Mouse (Mus musculus) midbrain, embryonic 16.5 days (tissue): Measurements from ENCODE around the gene Syn3. TPM values are rescaled to one million over a fixed set of nuclear protein-coding genes. Genes with fewer than 3 reads are reported as not detected.

Experiments
- ATAC-seq: fragments of 200-750 bp; cut with Nextera tagmentation; 2 replicates; pipeline ENCODE4 v1.8.0; 2017; ENCODE audit warnings: moderate TSS enrichment
- H3K27ac ChIP-seq: fragments of 300-500 bp; sonication (generic); 2 replicates; pipeline ENCODE4 v1.5.1; 2014; ENCODE audit warnings: mild to moderate bottlenecking, low read length, mixed read lengths
- H3K27me3 ChIP-seq: fragments of 300-500 bp; sonication (generic); 2 replicates; pipeline ENCODE4 v1.6.1; 2014; ENCODE audit warnings: low read depth, low read length, mixed read lengths; ENCODE audit not compliant: control insufficient read depth, insufficient read depth
- H3K36me3 ChIP-seq: fragments of 300-500 bp; sonication (generic); 2 replicates; pipeline ENCODE4 v1.6.1; 2014; ENCODE audit warnings: mild to moderate bottlenecking, low read length, moderate library complexity, mixed read lengths; ENCODE audit not compliant: control insufficient read depth, insufficient read depth
- H3K4me1 ChIP-seq: fragments of 300-500 bp; sonication (generic); 2 replicates; pipeline ENCODE4 v1.6.1; 2014; ENCODE audit warnings: mild to moderate bottlenecking, low read length, mixed read lengths; ENCODE audit not compliant: control insufficient read depth, insufficient read depth
- H3K4me2 ChIP-seq: fragments of 300-500 bp; sonication (generic); 2 replicates; pipeline ENCODE4 v1.6.1; 2014; ENCODE audit warnings: mild to moderate bottlenecking, low read length, mixed read lengths
- H3K4me3 ChIP-seq: fragments of 300-500 bp; sonication (generic); 2 replicates; pipeline ENCODE4 v1.5.1; 2014; ENCODE audit warnings: low read depth, mild to moderate bottlenecking, low read length, moderate library complexity, mixed read lengths
- H3K9ac ChIP-seq: fragments of 300-500 bp; sonication (generic); 2 replicates; pipeline ENCODE4 v1.6.1; 2014; ENCODE audit warnings: low read depth, low read length, mixed read lengths
- H3K9me3 ChIP-seq: fragments of 300-500 bp; sonication (generic); replicated peaks from 2 replicates; pipeline ENCODE4 v1.6.1; 2014; ENCODE audit warnings: mild to moderate bottlenecking, low read length, mixed read lengths; ENCODE audit not compliant: control insufficient read depth, poor library complexity, severe bottlenecking
- WGBS: fragments of 180-500 bp; shearing (Covaris S2); extraction: QIAGEN DNeasy Blood & Tissue Kit; methylation state at CpG from one replicate; pipeline ENCODE4 v1.1.7; 2014; 5-methylcytosine and 5-hydroxymethylcytosine counted together
- polyA plus RNA-seq: library from polyadenylated mRNA; unstranded; fragments of >200 nt; fragmentation: Nextera tagmentation; extraction: Ambion mirVana; gene quantifications from 2 replicates; pipeline ENCODE4 v1.2.1, GENCODE M21; 2015

Gene Syn3
- polyA plus RNA-seq, 1 experiment from 2014 or later = 34.0 TPM

DNA sequence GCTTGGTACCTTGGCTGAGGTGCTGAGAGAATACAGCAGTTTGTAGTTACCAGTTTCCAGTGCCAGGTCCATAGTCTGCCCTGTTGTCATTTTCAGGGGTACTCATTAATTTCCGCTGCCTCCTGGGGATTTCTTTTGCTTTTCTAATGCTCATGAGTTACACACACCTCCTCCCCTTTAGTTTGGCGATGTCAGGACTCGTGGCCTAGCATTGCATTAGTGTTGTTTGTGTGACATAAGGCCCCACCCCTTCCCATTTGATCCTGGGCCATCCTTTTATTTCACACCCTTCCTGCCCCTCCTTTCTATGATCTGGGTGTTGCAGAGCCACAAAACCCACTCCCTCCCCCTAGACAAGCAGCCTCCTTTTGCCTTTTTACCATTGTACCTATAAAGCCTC lies 334.6 kb downstream of the Syn3 start:
- H3K9ac ChIP-seq = no peak overlapping the region
- H3K4me3 ChIP-seq = no peak overlapping the region
- H3K27me3 ChIP-seq = no peaks in the 10 kb centered on the region
- no peak for ATAC-seq
- no peaks in the 10 kb centered on the region for H3K36me3 ChIP-seq
- H3K4me1 ChIP-seq = peaks cover 2% of the 10 kb centered on the region; the same call in 1 of the 2 replicates
- H3K9me3 ChIP-seq = no peaks in the 10 kb centered on the region
- no peak overlapping the region for H3K4me2 ChIP-seq
- 48% methylated on average over 3 of the region's 3 CpGs for WGBS
- no peak overlapping the region for H3K27ac ChIP-seq

DNA sequence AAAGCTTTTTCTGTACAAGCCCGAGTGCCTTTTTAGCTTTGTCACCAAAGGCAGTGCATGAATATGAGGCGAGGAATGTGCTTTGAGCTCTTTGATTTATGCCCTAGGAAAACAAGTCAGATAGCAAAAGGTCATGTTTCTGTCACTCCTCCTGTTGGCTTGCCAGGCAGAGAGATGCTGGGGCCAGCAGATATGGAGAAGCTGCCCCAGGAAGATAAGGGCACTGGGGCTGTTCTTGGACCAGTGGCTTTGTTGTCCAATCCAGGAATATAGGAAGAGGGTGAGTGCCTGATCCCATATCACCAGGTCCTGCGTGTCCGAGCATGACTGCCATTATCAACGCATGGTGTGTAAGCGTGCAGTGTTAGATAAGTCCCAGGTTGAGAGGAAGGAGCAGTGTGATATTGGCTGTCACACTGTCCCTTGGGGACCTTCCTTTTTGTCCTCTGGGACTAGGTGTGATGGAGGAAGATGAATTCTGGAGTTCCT lies 336.9 kb downstream of the Syn3 start:
- no peak overlapping the region for H3K9ac ChIP-seq
- no peak overlapping the region for H3K27ac ChIP-seq
- no peak for ATAC-seq
- no peak overlapping the region for H3K4me2 ChIP-seq
- H3K36me3 ChIP-seq = no peaks in the 10 kb centered on the region
- 78% methylated on average over 6 of the region's 6 CpGs for WGBS
- no peak overlapping the region for H3K4me3 ChIP-seq
- no peaks in the 10 kb centered on the region for H3K27me3 ChIP-seq
- H3K4me1 ChIP-seq = peaks cover under 1% of the 10 kb centered on the region; the same call in 1 of the 2 replicates
- H3K9me3 ChIP-seq = no peaks in the 10 kb centered on the region

DNA sequence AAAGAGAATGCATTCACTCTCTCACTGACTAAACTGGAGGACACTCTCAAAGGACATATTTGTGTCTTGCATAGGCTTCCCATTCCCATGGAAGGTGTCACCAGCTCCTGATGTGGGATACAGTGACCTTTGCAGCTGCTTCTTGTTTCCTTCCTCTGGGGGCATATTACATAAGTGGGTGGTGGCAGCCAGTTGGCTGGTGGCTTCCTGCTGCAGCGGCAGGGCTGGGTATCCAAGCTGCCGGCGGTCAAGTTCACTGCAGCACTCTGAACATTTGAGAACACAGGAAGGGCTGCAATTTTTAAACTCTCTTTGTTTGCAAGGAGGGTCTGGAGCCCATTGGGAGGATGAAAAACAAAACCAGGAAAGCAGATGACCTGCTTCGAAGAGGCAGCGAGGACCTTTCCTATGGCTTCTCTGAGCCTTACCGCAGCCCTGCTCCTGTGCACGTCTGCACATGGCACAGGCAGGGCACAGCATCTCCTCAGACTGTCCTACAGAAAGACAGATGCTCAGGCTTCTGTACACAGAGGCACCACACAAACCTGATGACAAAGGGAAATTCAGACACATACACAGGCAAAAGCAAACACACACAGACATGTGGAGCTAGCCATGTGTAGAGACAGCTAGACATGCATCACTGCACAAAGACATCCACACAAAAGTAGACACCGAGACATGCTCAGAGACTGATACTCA lies 340.3 kb downstream of the Syn3 start:
- Histone ChIP-seq H3K4me1 (no peaks in the 10 kb centered on the region), H3K9ac (no peak overlapping the region), H3K9me3 (no peaks in the 10 kb centered on the region), H3K36me3 (no peaks in the 10 kb centered on the region), H3K4me3 (no peak overlapping the region), H3K4me2 (no peak overlapping the region), H3K27ac (no peak overlapping the region), H3K27me3 (no peaks in the 10 kb centered on the region)
- no peak for ATAC-seq
- WGBS = 86% methylated on average over 8 of the region's 8 CpGs

GRCm38 (mm10) chr10:86155344-86155743 lies 343.4 kb downstream of the Syn3 start:
- no peak for ATAC-seq
- 67% methylated on average over 3 of the region's 3 CpGs for WGBS

GRCm38 (mm10) chr10:86153221-86153620 lies 345.5 kb downstream of the Syn3 start:
- Histone ChIP-seq H3K4me3 (no peak overlapping the region), H3K9me3 (no peaks in the 10 kb centered on the region), H3K27ac (no peak overlapping the region), H3K4me2 (no peak overlapping the region), H3K27me3 (no peaks in the 10 kb centered on the region), H3K36me3 (no peaks in the 10 kb centered on the region), H3K9ac (no peak overlapping the region), H3K4me1 (no peaks in the 10 kb centered on the region)
- ATAC-seq = no peak

More at GRCm38 (mm10) chr10:86155344-86155743, 343.4 kb downstream of the Syn3 start:
- no peak overlapping the region for H3K4me3 ChIP-seq
- H3K36me3 ChIP-seq = no peaks in the 10 kb centered on the region
- no peak overlapping the region for H3K27ac ChIP-seq
- H3K4me2 ChIP-seq = no peak overlapping the region
- H3K4me1 ChIP-seq = no peaks in the 10 kb centered on the region
- H3K9ac ChIP-seq = no peak overlapping the region
- H3K9me3 ChIP-seq = no peaks in the 10 kb centered on the region
- no peaks in the 10 kb centered on the region for H3K27me3 ChIP-seq

- Histone ChIP-seq H3K9ac (no peak overlapping the region), H3K36me3 (no peaks in the 10 kb centered on the region), H3K4me3 (no peak overlapping the region), H3K9me3 (no peaks in the 10 kb centered on the region), H3K4me2 (no peak overlapping the region), H3K27ac (no peak overlapping the region), H3K4me1 (no peaks in the 10 kb centered on the region), H3K27me3 (no peaks in the 10 kb centered on the region)
- WGBS = 65% methylated on average over 5 of the region's 5 CpGs
- ATAC-seq = no peak
Observed at GRCm38 (mm10) chr10:86151357-86151756, 347.3 kb downstream of the Syn3 start.

DNA sequence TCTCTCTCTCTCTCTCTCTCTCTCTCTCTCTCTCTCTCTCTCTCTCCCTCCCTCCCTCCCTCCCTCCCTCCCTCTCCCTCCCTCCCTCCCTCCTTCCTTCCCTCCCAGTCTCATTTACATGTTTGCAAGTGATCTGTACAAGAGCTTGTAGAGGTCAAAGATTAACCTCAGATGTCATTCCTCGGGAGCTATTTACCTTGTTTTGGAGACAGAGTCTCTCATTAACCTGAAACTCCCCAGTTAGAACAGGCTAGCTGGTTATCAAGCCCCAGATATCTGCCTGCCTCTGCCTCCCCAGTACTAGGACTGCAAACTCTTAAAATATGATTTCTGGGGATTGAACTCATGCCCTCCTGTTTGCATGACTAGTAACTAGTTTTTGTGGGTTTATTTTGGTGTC lies 348.6 kb downstream of the Syn3 start:
- WGBS = 76% methylated on average over 1 of the region's 1 CpGs
- Histone ChIP-seq H3K4me1 (no peaks in the 10 kb centered on the region), H3K4me3 (no peak overlapping the region), H3K9ac (no peak overlapping the region), H3K9me3 (no peaks in the 10 kb centered on the region), H3K4me2 (no peak overlapping the region), H3K27ac (no peak overlapping the region), H3K36me3 (no peaks in the 10 kb centered on the region), H3K27me3 (no peaks in the 10 kb centered on the region)
- ATAC-seq = no peak

GRCm38 (mm10) chr10:86149029-86149818 lies 349.5 kb downstream of the Syn3 start:
- ATAC-seq = 0 out of 2 replicates have a peak, but pooled peaks have one; percentile 30
- no peak overlapping the region for H3K4me2 ChIP-seq
- no peak overlapping the region for H3K27ac ChIP-seq
- 65% methylated on average over 3 of the region's 3 CpGs for WGBS
- H3K4me1 ChIP-seq = no peaks in the 10 kb centered on the region
- no peak overlapping the region for H3K4me3 ChIP-seq
- no peak overlapping the region for H3K9ac ChIP-seq
- no peaks in the 10 kb centered on the region for H3K9me3 ChIP-seq
- no peaks in the 10 kb centered on the region for H3K36me3 ChIP-seq
- H3K27me3 ChIP-seq = no peaks in the 10 kb centered on the region

DNA sequence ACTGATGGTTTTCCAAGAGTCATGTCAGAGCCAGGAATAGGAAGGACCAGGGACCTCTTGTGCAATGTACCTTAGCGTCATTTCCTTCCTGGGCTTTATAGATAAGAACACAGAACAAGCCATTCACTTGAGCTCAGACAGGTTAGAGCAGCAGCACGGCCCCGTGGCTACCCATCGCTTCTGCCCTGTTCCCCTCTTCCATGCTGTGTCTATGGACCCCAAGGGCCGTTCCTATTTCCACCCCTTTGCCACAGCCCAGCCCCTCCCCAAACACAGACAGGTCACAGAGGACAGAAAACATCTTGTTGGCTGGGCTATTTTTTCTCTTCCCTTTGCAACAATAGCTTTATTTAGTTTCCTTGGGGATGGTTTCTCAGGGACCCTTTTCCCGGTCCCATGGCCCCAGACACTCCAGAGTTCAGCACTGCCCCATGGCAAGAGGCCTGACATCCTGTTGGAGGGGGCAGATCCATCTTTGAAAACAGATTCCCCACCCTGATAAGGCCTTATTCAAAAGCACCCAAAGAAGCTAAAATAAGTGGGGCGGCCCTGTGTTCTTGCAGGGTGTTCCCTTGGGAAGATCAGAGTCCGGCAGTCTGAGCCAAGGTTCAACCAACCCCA lies 359.5 kb downstream of the Syn3 start:
- Histone ChIP-seq H3K4me2 (no peak overlapping the region), H3K4me3 (no peak overlapping the region), H3K4me1 (no peaks in the 10 kb centered on the region), H3K9ac (no peak overlapping the region), H3K27me3 (no peaks in the 10 kb centered on the region), H3K9me3 (no peaks in the 10 kb centered on the region), H3K36me3 (no peaks in the 10 kb centered on the region), H3K27ac (no peak overlapping the region)
- WGBS = 90% methylated on average over 8 of the region's 8 CpGs
- no peak for ATAC-seq
